Mouse (Mus musculus) stomach, postnatal 0 days (tissue): ENCODE data around the gene Nkx2-4.

ENCODE experiments used
- CTCF ChIP-seq: IDR thresholded peaks from 2 replicates; pipeline ENCODE4 v1.5.1; 2016; ENCODE audit warnings: antibody characterized with exemption, low read depth, mild to moderate bottlenecking, moderate library complexity
- EP300 ChIP-seq: optimal IDR thresholded peaks from 2 replicates; pipeline ENCODE3; 2016; ENCODE audit warnings: antibody characterized with exemption

- no peak for TF ChIP-seq CTCF
- TF ChIP-seq EP300: no peak
Measured at GRCm38 (mm10) chr2:147067480-147068246, 17.6 kb downstream of the Nkx2-4 start.
